Mouse (Mus musculus) liver, embryonic 16.5 days (tissue): ENCODE results near the gene Pacsin1. TPM values are rescaled to one million over a fixed set of nuclear protein-coding genes. Genes with fewer than 3 reads are reported as not detected.
A peak's percentile ranks its signal among the peaks of the same experiment; 100 is the strongest.

ENCODE experiments used
- ATAC-seq: fragments of 200-750 bp; cut with Nextera tagmentation; 2 replicates; pipeline ENCODE4 v1.8.0; 2017; ENCODE audit warnings: low read depth, mild to moderate bottlenecking, moderate number of reproducible peaks, moderate library complexity
- H3K27ac ChIP-seq: fragments of 300-500 bp; sonication (generic); 2 replicates; pipeline ENCODE4 v1.5.1; 2014; ENCODE audit warnings: mild to moderate bottlenecking, low read length
- H3K27me3 ChIP-seq: fragments of 300-500 bp; sonication (generic); 2 replicates; pipeline ENCODE4 v1.6.1; 2014; ENCODE audit warnings: low read depth, low read length, mixed read lengths; ENCODE audit not compliant: control insufficient read depth, insufficient read depth
- H3K36me3 ChIP-seq: fragments of 300-500 bp; sonication (generic); 2 replicates; pipeline ENCODE4 v1.6.1; 2014; ENCODE audit warnings: mild to moderate bottlenecking; ENCODE audit not compliant: control insufficient read depth, insufficient read depth
- H3K4me1 ChIP-seq: fragments of 300-500 bp; sonication (generic); 2 replicates; pipeline ENCODE4 v1.6.1; 2014; ENCODE audit warnings: low read depth, low read length, mixed read lengths; ENCODE audit not compliant: control insufficient read depth
- H3K4me2 ChIP-seq: fragments of 300-500 bp; sonication (generic); 2 replicates; pipeline ENCODE4 v1.6.1; 2014; ENCODE audit warnings: low read depth, low read length, mixed read lengths
- H3K4me3 ChIP-seq: fragments of 300-500 bp; sonication (generic); 2 replicates; pipeline ENCODE4 v1.5.1; 2014; ENCODE audit warnings: low read depth, mild to moderate bottlenecking, low read length
- H3K9ac ChIP-seq: fragments of 300-500 bp; sonication (generic); 2 replicates; pipeline ENCODE4 v1.6.1; 2014; ENCODE audit warnings: low read depth, low read length
- H3K9me3 ChIP-seq: fragments of 300-500 bp; sonication (generic); replicated peaks from 2 replicates; pipeline ENCODE4 v1.6.1; 2016; ENCODE audit warnings: low read length; ENCODE audit not compliant: control insufficient read depth
- WGBS: fragments of 180-500 bp; shearing (Covaris S2); extraction: QIAGEN DNeasy Blood & Tissue Kit; methylation state at CpG from one replicate; pipeline ENCODE4 v1.1.7; 2014; ENCODE audit not compliant: insufficient replicate concordance; 5-methylcytosine and 5-hydroxymethylcytosine counted together
- polyA plus RNA-seq: library from polyadenylated mRNA; unstranded; fragments of >200 nt; fragmentation: Nextera tagmentation; extraction: Ambion mirVana; gene quantifications from 2 replicates; pipeline ENCODE4 v1.2.1, GENCODE M21; 2015

Gene Pacsin1
- polyA plus RNA-seq, 1 experiment from 2014 or later = 0.22 TPM

DNA sequence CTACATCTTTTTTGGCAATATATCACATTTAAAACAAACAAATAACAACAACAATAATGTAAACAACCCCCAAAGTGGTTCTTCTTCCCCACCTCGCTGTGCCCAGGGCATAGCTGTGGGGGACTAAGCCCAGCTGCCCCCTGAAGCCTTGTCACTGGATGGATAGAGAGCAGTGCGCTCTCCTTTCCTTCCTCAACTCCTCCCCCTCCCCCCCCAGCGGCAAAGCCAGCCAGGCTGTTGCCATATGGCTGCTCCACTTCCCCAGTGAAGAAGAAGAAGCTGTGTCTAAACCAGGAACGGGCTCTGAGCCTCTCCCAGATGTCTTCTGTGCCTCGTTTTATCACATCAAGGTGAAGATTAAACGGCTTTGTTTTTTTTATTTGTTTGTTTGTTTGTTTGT, 12.2 kb upstream of the Pacsin1 start:
- Histone ChIP-seq H3K9me3 (no peaks in the 10 kb centered on the region), H3K4me3 (no peak overlapping the region), H3K27ac (no peak overlapping the region), H3K4me1 (no peaks in the 10 kb centered on the region; the same call in 1 of the 2 replicates), H3K9ac (no peak overlapping the region), H3K36me3 (no peaks in the 10 kb centered on the region), H3K27me3 (no peaks in the 10 kb centered on the region), H3K4me2 (no peak overlapping the region)
- no peak for ATAC-seq
- 16% methylated on average over 6 of the region's 6 CpGs for WGBS

DNA sequence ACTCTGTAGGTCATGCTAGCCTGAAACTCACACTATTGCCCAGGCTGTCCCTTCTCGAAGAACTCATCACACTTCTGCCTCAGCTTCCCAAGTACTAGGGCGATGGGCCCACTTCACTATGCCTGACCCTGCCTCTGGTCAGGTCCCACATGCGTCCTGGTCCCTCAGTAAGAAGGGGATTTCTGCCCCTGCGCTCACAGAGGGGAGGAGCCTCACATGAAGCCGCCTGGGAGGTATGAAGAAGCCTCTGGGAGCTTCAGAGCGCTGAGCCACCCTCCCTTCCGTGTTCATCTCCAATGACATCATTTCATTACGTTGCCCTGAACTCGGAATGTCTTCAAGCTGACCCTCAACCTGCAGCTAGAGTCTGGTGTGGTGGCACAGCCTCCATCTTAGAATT, 11.6 kb upstream of the Pacsin1 start:
- H3K9me3 ChIP-seq = no peaks in the 10 kb centered on the region
- no peak overlapping the region for H3K4me2 ChIP-seq
- H3K27me3 ChIP-seq = no peaks in the 10 kb centered on the region
- WGBS = 73% methylated on average over 9 of the region's 9 CpGs
- H3K27ac ChIP-seq = no peak overlapping the region
- no peak overlapping the region for H3K9ac ChIP-seq
- ATAC-seq = no peak
- H3K4me1 ChIP-seq = no peaks in the 10 kb centered on the region; the same call in 1 of the 2 replicates
- no peaks in the 10 kb centered on the region for H3K36me3 ChIP-seq
- H3K4me3 ChIP-seq = no peak overlapping the region

DNA sequence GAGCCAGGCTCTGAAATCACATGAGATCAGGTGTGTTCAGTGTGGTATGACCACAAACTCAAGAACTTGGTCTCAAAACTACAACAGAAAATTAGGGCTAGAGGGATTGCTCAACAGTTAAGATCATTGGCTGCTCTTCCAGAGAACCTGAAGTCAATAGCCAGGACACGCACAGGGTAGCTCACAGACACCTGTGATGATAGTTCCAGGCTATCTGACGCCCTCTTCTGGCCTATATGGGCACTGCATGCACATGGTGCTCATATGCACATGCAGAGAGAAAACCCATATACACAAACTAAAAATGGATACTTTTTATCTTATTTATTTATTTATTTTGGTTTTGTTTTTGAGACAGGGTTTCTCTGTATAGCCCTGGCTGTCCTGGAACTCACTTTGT, 10.7 kb upstream of the Pacsin1 start:
- Histone ChIP-seq H3K4me3 (no peak overlapping the region), H3K27me3 (no peaks in the 10 kb centered on the region), H3K9me3 (no peaks in the 10 kb centered on the region), H3K27ac (no peak overlapping the region), H3K4me2 (no peak overlapping the region), H3K4me1 (no peaks in the 10 kb centered on the region; the same call in 1 of the 2 replicates), H3K9ac (no peak overlapping the region), H3K36me3 (no peaks in the 10 kb centered on the region)
- ATAC-seq = no peak
- 37% methylated on average over 2 of the region's 2 CpGs for WGBS

DNA sequence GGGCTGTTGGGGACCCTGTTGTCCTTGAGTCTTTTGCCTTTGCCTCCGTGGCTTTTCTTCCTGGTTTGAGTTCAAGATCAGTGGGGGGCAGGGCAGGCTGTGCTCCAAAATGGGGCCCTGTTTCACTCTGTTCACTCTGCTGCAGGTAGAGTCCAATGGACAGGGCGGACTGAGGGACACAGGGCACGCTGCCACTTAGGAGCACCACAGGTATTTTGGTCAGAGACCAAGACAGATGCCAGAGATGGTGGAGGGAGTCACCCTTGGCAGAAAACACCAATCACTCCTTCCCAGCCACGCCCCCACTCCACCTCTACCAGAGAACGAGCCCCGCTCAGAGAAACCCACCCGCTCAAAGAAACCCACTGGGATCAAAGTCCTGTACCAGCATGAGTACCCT, 9.5 kb upstream of the Pacsin1 start:
- ATAC-seq = no peak
- no peak overlapping the region for H3K4me2 ChIP-seq
- WGBS = 48% methylated on average over 7 of the region's 7 CpGs
- H3K9ac ChIP-seq = no peak overlapping the region
- H3K4me3 ChIP-seq = no peak overlapping the region
- no peaks in the 10 kb centered on the region for H3K9me3 ChIP-seq
- H3K27me3 ChIP-seq = peaks cover under 1% of the 10 kb centered on the region; the same call in 1 of the 2 replicates
- H3K27ac ChIP-seq = no peak overlapping the region
- H3K4me1 ChIP-seq = no peaks in the 10 kb centered on the region; the same call in 1 of the 2 replicates
- H3K36me3 ChIP-seq = no peaks in the 10 kb centered on the region

DNA sequence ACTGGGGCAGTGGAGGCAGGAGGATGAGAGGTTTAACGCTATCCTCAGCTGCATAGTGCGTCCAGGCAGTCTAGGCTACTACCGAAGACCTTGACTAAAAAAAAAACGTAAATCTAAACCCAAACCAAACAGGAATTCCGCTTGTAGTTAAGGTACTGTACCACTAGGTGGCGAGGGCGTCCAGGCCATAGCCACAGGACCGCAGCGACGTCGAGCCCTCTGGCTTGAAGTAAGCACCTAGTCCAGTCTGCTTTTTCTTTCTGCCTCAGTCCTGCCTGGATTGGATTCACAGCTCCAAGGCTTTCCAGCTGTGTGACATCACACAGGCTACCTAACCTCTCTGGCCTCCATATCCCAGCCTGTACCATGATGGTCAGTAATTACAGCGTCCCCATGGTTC, 5.1 kb upstream of the Pacsin1 start:
- peak; percentile 32; the same call in 1 of the 2 replicates for ATAC-seq
- Histone ChIP-seq H3K27ac (no peak overlapping the region), H3K27me3 (peaks cover 16% of the 10 kb centered on the region), H3K4me2 (no peak overlapping the region), H3K4me3 (no peak overlapping the region), H3K36me3 (no peaks in the 10 kb centered on the region), H3K9ac (no peak overlapping the region), H3K9me3 (no peaks in the 10 kb centered on the region), H3K4me1 (peaks cover 3% of the 10 kb centered on the region; the same call in 1 of the 2 replicates)
- 7% methylated on average over 12 of the region's 12 CpGs for WGBS

DNA sequence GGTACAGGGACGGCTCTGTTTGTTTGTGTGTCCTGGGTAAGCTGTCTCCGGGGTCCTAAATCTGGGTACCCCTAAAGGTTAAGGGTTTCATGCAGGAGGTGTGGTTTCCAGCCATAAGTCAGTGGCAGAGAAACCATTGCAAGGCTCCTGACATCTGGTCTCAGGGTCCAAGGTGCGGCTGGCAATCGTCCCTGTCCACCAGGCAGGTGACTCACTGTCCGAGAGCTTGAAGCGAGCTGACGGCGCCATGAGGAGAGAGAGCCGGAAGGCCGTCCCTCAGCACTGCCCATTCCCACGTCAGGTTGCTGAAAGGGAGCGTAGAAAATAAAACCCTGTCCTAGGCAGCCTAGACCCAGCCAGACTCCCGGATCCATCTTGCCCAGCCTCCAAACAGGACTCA, 4.7 kb upstream of the Pacsin1 start:
- 61% methylated on average over 13 of the region's 13 CpGs for WGBS
- no peak overlapping the region for H3K4me3 ChIP-seq
- no peak overlapping the region for H3K9ac ChIP-seq
- no peaks in the 10 kb centered on the region for H3K36me3 ChIP-seq
- 0 out of 2 replicates have a peak, but pooled peaks have one; percentile 37 for ATAC-seq
- H3K27ac ChIP-seq = no peak overlapping the region
- no peaks in the 10 kb centered on the region for H3K9me3 ChIP-seq
- H3K4me2 ChIP-seq = no peak overlapping the region
- H3K27me3 ChIP-seq = peaks cover 20% of the 10 kb centered on the region
- H3K4me1 ChIP-seq = peaks cover 3% of the 10 kb centered on the region; the same call in 1 of the 2 replicates

DNA sequence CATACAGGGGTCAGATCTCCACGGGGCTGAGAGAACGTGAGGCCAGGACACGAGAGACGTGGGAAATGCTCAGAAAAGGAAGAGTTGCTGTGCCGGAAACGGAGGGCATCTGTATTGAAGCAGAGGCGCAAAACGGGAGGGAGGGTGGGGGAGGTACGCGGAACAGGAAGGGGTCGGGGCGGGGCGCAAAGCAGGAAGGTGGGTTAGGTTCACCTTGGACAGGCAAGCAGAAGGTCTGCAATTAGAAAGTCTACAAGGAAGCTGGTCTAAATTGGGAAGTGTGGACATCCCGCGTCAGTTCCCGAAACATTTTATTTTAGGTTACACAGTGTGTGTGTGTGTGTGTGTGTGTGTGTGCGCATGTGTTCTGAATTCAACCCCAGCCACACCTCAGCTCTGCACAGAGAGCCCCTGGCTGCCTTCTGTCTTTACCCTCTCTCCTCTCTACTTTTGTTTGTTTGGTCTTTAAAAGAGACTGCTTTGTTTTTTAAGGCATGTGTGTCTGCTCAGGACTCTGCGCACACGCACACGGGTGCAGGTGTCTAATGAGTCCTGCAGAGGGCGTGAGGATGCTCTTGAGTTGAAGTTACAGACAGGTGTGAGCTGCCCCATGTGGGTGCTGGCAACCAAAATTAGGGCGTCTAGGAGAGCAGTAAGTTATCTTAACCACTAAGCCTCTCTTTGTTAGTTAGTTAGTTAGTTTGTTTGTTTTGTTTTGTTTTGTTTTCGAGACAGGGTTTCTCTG, 3.1 kb upstream of the Pacsin1 start:
- 52% methylated on average over 23 of the region's 23 CpGs for WGBS
- no peak overlapping the region for H3K4me2 ChIP-seq
- H3K27ac ChIP-seq = no peak overlapping the region
- H3K9me3 ChIP-seq = no peaks in the 10 kb centered on the region
- no peaks in the 10 kb centered on the region for H3K36me3 ChIP-seq
- no peak overlapping the region for H3K4me3 ChIP-seq
- no peak overlapping the region for H3K9ac ChIP-seq
- H3K27me3 ChIP-seq = peaks cover 37% of the 10 kb centered on the region
- peaks cover 5% of the 10 kb centered on the region for H3K4me1 ChIP-seq
- no peak for ATAC-seq

DNA sequence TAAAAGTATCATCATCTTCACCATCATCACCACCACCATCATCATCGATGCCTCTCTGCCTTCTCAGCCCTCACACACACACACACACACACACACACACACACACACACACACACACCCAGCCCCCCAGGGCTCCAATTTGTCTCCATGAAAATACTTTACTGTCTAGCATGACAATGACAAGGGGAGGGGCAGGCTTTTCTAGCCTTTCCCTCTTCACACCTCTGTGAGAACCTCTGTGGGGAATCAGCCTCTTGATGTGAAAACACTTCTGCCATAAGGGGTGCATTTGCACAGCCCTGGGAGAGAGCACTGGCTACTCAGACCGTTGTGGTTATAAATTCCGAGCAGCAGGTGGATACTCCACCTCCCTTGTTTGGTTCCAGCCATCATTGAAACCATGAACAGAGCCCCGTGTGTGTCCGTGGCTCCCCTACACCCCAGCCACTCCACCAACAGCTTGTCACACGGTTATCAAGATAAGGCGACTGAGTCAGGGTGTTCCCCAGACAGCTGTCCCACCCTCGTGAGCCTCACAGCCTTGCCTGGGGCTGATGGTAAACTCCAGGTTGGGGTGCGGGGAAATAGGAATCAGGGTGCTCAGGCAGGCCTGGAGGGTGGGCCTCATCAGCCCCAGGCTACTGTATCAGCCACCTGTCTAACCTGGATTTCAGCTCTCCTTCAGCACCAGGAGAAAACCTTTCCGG, 1.9 kb upstream of the Pacsin1 start:
- Histone ChIP-seq H3K4me1 (peaks cover 5% of the 10 kb centered on the region), H3K27me3 (peaks cover 38% of the 10 kb centered on the region), H3K27ac (no peak overlapping the region), H3K4me3 (no peak overlapping the region), H3K36me3 (no peaks in the 10 kb centered on the region), H3K9me3 (no peaks in the 10 kb centered on the region), H3K4me2 (no peak overlapping the region), H3K9ac (no peak overlapping the region)
- ATAC-seq = no peak
- WGBS = 34% methylated on average over 10 of the region's 10 CpGs

DNA sequence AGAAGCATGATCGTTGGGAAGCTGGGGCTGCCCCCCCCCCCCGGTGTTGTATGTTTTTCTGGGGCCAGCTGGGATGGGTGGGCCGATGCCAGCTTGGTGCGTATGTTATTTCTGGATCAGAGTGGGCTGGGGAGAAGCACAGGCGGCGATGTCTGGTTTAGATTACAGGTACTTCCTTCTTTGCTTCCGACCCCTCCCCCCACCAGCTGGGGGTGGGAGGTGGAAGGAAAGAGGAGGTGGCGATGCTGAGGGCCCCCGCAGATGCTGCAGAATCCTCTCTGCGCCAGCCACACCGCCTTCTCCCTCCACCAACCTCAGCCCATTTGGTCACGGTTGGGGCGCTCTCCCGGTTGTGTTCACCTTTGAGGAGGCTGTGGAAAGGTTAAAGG, 696 bp downstream of the Pacsin1 start:
- no peak overlapping the region for H3K9ac ChIP-seq
- H3K4me1 ChIP-seq = peaks cover 5% of the 10 kb centered on the region
- WGBS = 2% methylated on average over 13 of the region's 14 CpGs
- ATAC-seq = no peak
- H3K9me3 ChIP-seq = no peaks in the 10 kb centered on the region
- H3K36me3 ChIP-seq = no peaks in the 10 kb centered on the region
- H3K4me2 ChIP-seq = no peak overlapping the region
- no peak overlapping the region for H3K27ac ChIP-seq
- H3K27me3 ChIP-seq = peaks cover 35% of the 10 kb centered on the region
- H3K4me3 ChIP-seq = no peak overlapping the region; the same call in 1 of the 2 replicates
